Mouse (Mus musculus): ENCODE data around the gene Dnajb2.

DNA sequence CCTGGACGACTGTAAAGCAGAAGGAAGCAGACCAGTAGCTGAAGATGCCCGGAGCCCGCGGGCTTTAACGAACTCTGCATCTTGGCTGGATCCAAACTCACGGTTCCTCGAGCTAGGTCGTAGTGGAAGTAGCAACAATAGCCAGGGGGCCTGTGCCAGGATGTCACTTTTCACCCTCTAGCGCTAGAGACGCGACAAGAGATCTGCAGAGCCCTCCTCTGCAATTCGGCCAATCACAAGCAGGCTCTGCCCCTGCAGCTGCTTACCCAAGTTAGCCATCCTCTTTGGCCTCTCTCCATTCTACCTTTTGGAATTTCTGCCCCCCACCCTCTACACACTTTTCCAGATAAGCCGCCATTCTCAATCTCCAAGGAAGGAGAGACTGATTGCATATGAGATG lies 42.0 kb downstream of the Dnajb2 start, which contains the start of gene Resp18:
- no peak for TF ChIP-seq CTCF (IDR thresholded peaks at IDR 0.05; ENCODE audit: insufficient read depth, low read length)
- TF ChIP-seq POLR2A (IDR thresholded peaks at IDR 0.05; ENCODE audit: borderline replicate concordance, extremely low read depth, low read depth, low read length) = no peak

All from lung, adult 2 months (tissue).